Mouse (Mus musculus) cerebellum, adult 2 months (tissue): ENCODE results near the gene Prdm2.

Experiments used
- CTCF ChIP-seq: fragments of 200-500 bp; IDR thresholded peaks from 2 replicates; pipeline ENCODE4 v1.5.1; 2011; ENCODE audit warnings: low read depth, mild to moderate bottlenecking, control low read depth, low read length, moderate library complexity, borderline replicate concordance; ENCODE audit not compliant: insufficient read depth
- POLR2A ChIP-seq: fragments of 200-500 bp; IDR thresholded peaks from 2 replicates; pipeline ENCODE4 v1.6.1; 2011; ENCODE audit warnings: low read length, control low read depth, borderline replicate concordance; ENCODE audit not compliant: insufficient read depth

DNA sequence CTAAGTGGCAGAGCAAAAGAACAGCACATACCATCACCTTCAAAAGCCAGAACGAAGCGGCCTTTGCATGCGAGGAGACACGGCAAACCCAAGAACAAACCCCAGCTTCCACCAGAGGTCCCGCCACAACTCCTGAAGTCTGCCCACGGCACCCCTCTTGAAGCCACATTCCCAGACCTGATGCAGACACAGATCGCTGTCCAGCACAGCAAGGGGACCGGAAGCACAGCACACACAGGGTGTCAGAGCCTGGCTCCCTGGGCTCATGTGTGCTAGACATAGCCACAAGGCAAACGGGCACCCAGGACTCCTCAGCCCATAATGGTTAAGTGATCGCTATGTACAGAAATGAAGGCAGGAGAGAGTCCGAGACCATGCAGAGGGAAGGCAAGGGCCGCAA, 96.9 kb downstream of the Prdm2 start:
- TF ChIP-seq POLR2A (no peak), CTCF (no peak)
